Mouse (Mus musculus): Measurements from ENCODE around the gene Ulk4.

DNA sequence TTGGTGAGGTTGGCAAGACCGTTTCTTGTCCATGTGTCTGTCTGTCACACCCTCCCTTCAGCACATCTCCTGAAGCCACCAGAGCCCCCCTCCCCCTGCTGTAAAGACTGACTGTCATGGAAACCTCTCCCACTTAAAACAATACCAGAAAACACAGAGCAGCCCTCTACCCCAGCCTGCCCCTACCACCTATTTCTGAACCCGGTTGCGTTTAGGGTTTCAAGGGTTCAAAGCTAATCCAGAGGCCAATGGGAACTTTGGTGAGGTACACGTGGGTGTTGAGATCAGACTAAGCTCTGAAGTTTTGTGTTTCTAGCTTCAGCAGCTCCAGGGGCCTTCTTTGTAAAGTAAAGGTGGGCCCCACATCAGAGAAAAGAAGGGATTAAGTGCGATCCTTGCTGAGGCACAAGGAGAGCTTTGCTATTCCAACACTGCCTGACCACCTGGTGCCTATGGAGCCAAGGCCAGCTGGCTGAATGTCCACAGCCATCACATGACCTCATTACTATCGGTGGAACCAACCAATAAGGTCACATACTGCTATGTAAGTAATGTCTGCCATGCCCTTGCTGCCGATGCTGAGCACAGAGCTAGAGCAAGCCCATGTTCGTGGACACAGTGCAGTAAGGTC lies 204.8 kb downstream of the Ulk4 start:
- TF ChIP-seq CTCF (IDR thresholded peaks at IDR 0.05; ENCODE audit: insufficient read depth, low read length) (no peak), POLR2A (IDR thresholded peaks at IDR 0.05; ENCODE audit: borderline replicate concordance, extremely low read depth, low read depth, low read length) (no peak)

Measured in lung, adult 2 months (tissue).